Mouse (Mus musculus) colon, adult 2 months (tissue): Measurements from ENCODE around the gene Olfr61. TPM values are rescaled to one million over a fixed set of nuclear protein-coding genes. Genes with fewer than 3 reads are reported as not detected.

Experiments
- polyA plus RNA-seq: library from polyadenylated mRNA; depleted of rRNA; stranded (reverse); fragments of >200 nt; gene quantifications from 2 replicates; pipeline ENCODE4 v1.2.3, GENCODE M21; 2012; rRNA removed

Gene Olfr61
- not detected in 2 replicates for polyA plus RNA-seq

DNA sequence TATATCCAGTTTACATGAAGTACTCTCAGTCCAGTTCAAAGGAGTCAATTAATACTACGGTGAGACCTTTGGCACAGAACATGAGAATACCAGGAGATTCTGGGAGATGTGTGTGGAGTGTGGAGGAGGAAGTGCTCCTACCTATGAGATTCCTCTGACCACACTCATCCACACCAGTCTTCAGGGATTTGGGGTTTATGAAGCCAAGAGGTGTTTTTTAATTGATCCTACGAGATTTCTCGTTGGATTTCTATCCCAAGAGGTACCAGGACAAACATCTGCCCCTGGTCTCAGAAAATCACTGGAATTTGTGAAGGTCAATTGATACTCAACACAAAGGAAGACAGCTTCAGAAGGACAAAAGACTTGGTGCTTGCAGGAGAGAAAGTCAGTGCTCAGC, at the start of gene Olfr61:
Olfr61 (plus strand) TSS at position 301 of the 400 bp plus-strand sequence.

DNA sequence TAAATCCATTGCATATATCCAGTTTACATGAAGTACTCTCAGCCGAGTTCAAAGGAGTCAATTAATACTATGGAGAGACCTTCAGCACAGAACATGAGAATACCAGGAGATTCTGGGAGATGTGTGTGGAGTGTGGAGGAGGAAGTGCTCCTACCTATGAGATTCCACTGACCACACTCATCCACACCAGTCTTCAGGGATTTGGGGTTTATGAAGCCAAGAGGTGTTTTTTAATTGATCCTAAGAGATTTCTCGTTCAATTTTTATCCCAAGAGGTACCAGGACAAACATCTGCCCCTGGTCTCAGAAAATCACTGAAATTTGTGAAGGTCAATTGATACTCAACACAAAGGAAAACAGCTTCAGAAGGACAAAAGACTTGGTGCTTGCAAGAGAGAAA, 27.8 kb upstream of the Olfr61 start, which contains the start of gene Olfr46:
Olfr46 (plus strand) TSS at position 301 of the 400 bp plus-strand sequence.

DNA sequence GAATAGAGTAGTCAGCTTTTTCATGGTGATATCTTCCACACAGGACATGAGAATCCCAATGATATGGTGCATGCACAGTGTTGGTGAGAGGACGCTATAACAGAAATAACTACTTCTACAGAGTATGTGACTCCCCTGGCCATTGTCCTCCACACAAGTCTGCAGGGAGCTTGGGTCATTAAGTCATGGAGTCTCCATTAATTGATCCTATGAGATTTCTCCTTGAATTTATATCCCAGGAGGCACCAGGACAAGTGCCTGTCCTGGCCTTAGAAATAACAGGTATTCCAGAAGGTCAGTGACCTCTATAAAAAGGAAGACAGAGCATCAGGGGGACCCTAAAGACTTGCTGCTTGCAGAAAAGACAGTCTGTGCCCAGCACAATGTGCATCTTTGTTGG, 17.4 kb downstream of the Olfr61 start, which contains the start of gene Olfr53:
Olfr53 (plus strand) TSS at position 301 of the 400 bp plus-strand sequence.

DNA sequence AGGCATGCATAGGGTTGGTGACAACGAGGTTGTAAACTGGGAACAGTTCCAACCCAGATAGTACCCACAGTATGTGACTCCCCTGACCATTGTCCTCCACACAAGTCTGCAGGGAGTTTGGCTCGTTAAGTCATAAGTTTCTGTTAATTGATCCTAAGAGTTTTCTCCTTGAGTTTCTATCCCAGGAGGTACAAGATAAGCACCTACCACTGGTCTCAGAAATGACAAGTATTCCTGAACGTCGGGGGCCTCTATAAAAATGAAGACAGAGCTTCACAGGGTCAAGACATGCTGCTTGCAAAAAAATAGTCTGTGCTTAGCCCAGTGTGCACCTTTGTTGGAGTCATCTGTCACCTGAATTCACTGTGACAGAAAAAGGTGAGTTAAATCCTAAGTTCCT, 30.9 kb downstream of the Olfr61 start, which contains the start of gene Olfr539:
Olfr539 (plus strand) TSS at position 301 of the 400 bp plus-strand sequence.

DNA sequence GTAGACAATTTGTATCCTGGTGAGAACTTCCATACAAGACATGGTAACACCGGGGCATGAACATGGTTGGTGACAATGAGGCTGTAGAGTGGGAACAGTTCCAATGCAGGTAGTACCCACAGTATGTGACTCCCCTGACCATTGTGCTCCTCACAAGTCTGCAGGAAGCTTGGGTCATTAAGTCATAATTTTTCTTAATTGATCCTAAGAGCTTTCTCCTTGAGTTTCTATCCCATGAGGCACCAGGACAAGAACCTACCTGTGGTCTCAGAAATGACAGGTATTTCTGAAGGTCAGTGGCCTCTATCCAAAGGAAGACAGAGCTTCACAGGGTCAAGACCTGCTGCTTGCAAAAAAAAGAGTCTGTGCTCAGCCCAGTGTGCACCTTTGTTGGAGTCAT, 52.9 kb downstream of the Olfr61 start, which contains the start of gene Olfr45:
Olfr45 (plus strand) TSS at position 301 of the 400 bp plus-strand sequence.

Other genes starting within 250 kb of the Olfr61 start
- not detected in 2 replicates for gene Olfr531, start 226.1 kb upstream of the Olfr61 start, polyA plus RNA-seq
- not detected in 2 replicates for gene Olfr532, start 207.3 kb upstream of the Olfr61 start, polyA plus RNA-seq
- gene Olfr533, start 165.6 kb upstream of the Olfr61 start, polyA plus RNA-seq: not detected in 2 replicates
- not detected in 2 replicates for gene Olfr535, start 144.8 kb upstream of the Olfr61 start, polyA plus RNA-seq
- gene Olfr536, start 121.6 kb upstream of the Olfr61 start, polyA plus RNA-seq: not detected in 2 replicates
- not detected in 2 replicates for gene Olfr538, start 61.1 kb upstream of the Olfr61 start, polyA plus RNA-seq
- gene Olfr46, start 27.7 kb upstream of the Olfr61 start, polyA plus RNA-seq: not detected in 2 replicates
- gene Olfr53, start 17.5 kb downstream of the Olfr61 start, polyA plus RNA-seq: not detected in 2 replicates
- not detected in 2 replicates for gene Olfr539, start 31.0 kb downstream of the Olfr61 start, polyA plus RNA-seq
- not detected in 2 replicates for gene Olfr45, start 53.0 kb downstream of the Olfr61 start, polyA plus RNA-seq
- gene Olfr541, start 68.3 kb downstream of the Olfr61 start, polyA plus RNA-seq: not detected in 2 replicates
- gene Cyp2e1, start 134.8 kb downstream of the Olfr61 start, polyA plus RNA-seq: 0.91 and 3.0 TPM in 2 replicates
- 0.07 and 0.17 TPM in 2 replicates for gene Syce1, start 158.9 kb downstream of the Olfr61 start, polyA plus RNA-seq
- gene Zfp941, start 193.2 kb downstream of the Olfr61 start, polyA plus RNA-seq: 0.09 and 0.19 TPM in 2 replicates
- gene Urah, start 206.0 kb downstream of the Olfr61 start, polyA plus RNA-seq: 63.2 and 78.4 TPM in 2 replicates
- not detected in 2 replicates for gene Scgb1c1, start 216.6 kb downstream of the Olfr61 start, polyA plus RNA-seq
- not detected in 2 replicates for gene Odf3, start 218.8 kb downstream of the Olfr61 start, polyA plus RNA-seq
- 2.8 TPM in 1 of 2 replicates, not detected in the other for gene Gm45785, start 227.4 kb downstream of the Olfr61 start, polyA plus RNA-seq
- gene Ric8a, start 228.0 kb downstream of the Olfr61 start, polyA plus RNA-seq: 109 and 117 TPM in 2 replicates
- gene Bet1l, start 228.6 kb downstream of the Olfr61 start, polyA plus RNA-seq: 23.7 and 24.1 TPM in 2 replicates